Mouse (Mus musculus) limb, embryonic 15.5 days (tissue): Measurements from ENCODE around the gene Mrpl4. TPM values are rescaled to one million over a fixed set of nuclear protein-coding genes. Genes with fewer than 3 reads are reported as not detected.

Experiments
- ATAC-seq: fragments of 200-750 bp; cut with Nextera tagmentation; 2 replicates; pipeline ENCODE4 v1.8.0; 2017; ENCODE audit warnings: low read depth, moderate TSS enrichment; ENCODE audit not compliant: insufficient number of reproducible peaks, low FRiP score, low TSS enrichment
- H3K27ac ChIP-seq: fragments of 300-500 bp; sonication (generic); 2 replicates; pipeline ENCODE4 v1.5.1; 2015; ENCODE audit warnings: moderate library complexity, mild to moderate bottlenecking, inconsistent platforms
- H3K27me3 ChIP-seq: fragments of 300-500 bp; sonication (generic); 2 replicates; pipeline ENCODE4 v1.6.1; 2015; ENCODE audit warnings: inconsistent platforms
- H3K36me3 ChIP-seq: fragments of 300-500 bp; sonication (generic); 2 replicates; pipeline ENCODE4 v1.6.1; 2015; ENCODE audit warnings: inconsistent platforms
- H3K4me1 ChIP-seq: fragments of 300-500 bp; sonication (generic); 2 replicates; pipeline ENCODE4 v1.6.1; 2015; ENCODE audit warnings: inconsistent platforms
- H3K4me2 ChIP-seq: fragments of 300-500 bp; sonication (generic); 2 replicates; pipeline ENCODE4 v1.6.1; 2015; ENCODE audit warnings: mild to moderate bottlenecking, inconsistent platforms
- H3K4me3 ChIP-seq: fragments of 300-500 bp; sonication (generic); 2 replicates; pipeline ENCODE4 v1.5.1; 2015; ENCODE audit warnings: mild to moderate bottlenecking, inconsistent platforms
- H3K9ac ChIP-seq: fragments of 300-500 bp; sonication (generic); 2 replicates; pipeline ENCODE4 v1.6.1; 2015; ENCODE audit warnings: inconsistent platforms
- H3K9me3 ChIP-seq: fragments of 300-500 bp; sonication (generic); 2 replicates; pipeline ENCODE4 v1.6.1; 2016; ENCODE audit warnings: inconsistent platforms
- WGBS: fragments of 180-500 bp; shearing (Covaris S2); methylation state at CpG from one replicate; pipeline ENCODE4 v1.1.7; 2015; 5-methylcytosine and 5-hydroxymethylcytosine counted together
- polyA plus RNA-seq: library from polyadenylated mRNA; unstranded; fragments of >200 nt; fragmentation: Nextera tagmentation; extraction: Ambion mirVana; gene quantifications from 2 replicates; pipeline ENCODE4 v1.2.1, GENCODE M21; 2015

Gene Mrpl4
- 112 and 116 TPM in 2 replicates for polyA plus RNA-seq

- WGBS, result under 1% methylated on average over 72 of the region's 72 CpGs
- Histone ChIP-seq H3K4me3 (peak within 1 kb of the TSS; percentile 63), H3K4me1 (peaks cover 7% of the 10 kb centered on the region; the same call in 1 of the 2 replicates), H3K36me3 (peaks cover 25% of the 10 kb centered on the region), H3K9ac (peak within 1 kb of the TSS; percentile 67), H3K4me2 (peak within 1 kb of the TSS; percentile 84), H3K9me3 (no peaks in the 10 kb centered on the region), H3K27ac (peak within 1 kb of the TSS; percentile 60), H3K27me3 (no peaks in the 10 kb centered on the region)
- peak; percentile 71 for ATAC-seq
These were observed at the start of gene Mrpl4 for GRCm38 (mm10) chr9:21002627-21003551. Mrpl4 (plus strand) TSS chr9:21002738.

DNA sequence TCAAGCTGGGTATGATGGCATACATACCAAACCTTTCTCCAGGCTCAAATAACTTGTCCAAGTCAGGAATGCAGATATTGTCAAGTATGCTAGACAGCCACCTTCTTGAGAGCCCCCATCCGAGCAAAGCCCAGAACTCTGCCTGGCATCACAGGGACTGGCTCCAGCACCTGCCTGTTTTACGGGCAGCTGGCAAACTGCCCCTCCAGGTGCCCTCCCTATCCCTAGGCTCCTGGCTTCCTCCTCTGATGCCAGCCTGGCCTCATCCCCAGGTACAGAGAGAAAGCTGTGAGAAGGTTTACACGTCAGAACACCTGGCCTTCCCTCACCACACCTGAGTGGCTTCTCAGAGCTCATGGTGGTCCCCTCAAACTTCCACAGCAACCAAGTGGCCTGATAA lies 45.5 kb upstream of the Mrpl4 start:
- Histone ChIP-seq H3K4me3 (no peak overlapping the region), H3K9ac (no peak overlapping the region), H3K27me3 (no peaks in the 10 kb centered on the region), H3K9me3 (no peaks in the 10 kb centered on the region), H3K4me1 (peaks cover 5% of the 10 kb centered on the region; the same call in 1 of the 2 replicates), H3K27ac (no peak overlapping the region), H3K36me3 (no peaks in the 10 kb centered on the region), H3K4me2 (no peak overlapping the region)
- ATAC-seq, result no peak
- WGBS, result 69% methylated on average over 3 of the region's 3 CpGs

- H3K4me3 ChIP-seq, result no peak within 1 kb of the TSS
- 86% methylated on average over 2 of the region's 2 CpGs for WGBS
- no peak within 1 kb of the TSS for H3K27ac ChIP-seq
- H3K4me2 ChIP-seq, result no peak within 1 kb of the TSS
- H3K9ac ChIP-seq, result no peak within 1 kb of the TSS
- H3K4me1 ChIP-seq, result no peaks in the 10 kb centered on the region
- H3K27me3 ChIP-seq, result no peaks in the 10 kb centered on the region
- no peaks in the 10 kb centered on the region for H3K9me3 ChIP-seq
- ATAC-seq, result no peak
- peaks cover 11% of the 10 kb centered on the region; the same call in 1 of the 2 replicates for H3K36me3 ChIP-seq
These were observed 43.1 kb upstream of the Mrpl4 start, which contains the start of gene Dnmt1 for GRCm38 (mm10) chr9:20959430-20959938. Dnmt1 (minus strand) TSS chr9:20959888.

DNA sequence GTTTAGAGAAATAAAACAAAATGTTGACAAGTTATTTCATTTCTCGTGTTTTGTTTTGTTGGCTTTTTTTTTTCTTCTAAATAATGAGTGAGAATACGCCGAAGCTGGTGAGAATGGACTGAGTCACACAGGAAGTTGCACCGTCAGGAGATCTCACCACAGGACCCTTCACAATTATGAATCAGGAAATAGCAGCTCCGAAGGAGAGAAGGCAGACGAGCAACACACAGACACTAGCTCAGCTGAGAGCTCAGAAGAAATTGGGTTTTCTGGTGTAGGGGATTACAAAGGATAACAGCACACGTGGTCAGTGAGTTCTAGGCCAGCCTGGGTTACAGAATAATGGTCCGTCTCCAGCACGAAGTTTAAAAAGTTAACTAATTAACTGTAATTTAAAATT lies 41.0 kb upstream of the Mrpl4 start:
- Histone ChIP-seq H3K4me1 (no peaks in the 10 kb centered on the region), H3K27me3 (no peaks in the 10 kb centered on the region), H3K27ac (no peak overlapping the region), H3K36me3 (peaks cover 31% of the 10 kb centered on the region), H3K4me2 (no peak overlapping the region), H3K4me3 (no peak overlapping the region), H3K9me3 (no peaks in the 10 kb centered on the region), H3K9ac (no peak overlapping the region)
- ATAC-seq, result no peak
- WGBS, result 71% methylated on average over 9 of the region's 9 CpGs

DNA sequence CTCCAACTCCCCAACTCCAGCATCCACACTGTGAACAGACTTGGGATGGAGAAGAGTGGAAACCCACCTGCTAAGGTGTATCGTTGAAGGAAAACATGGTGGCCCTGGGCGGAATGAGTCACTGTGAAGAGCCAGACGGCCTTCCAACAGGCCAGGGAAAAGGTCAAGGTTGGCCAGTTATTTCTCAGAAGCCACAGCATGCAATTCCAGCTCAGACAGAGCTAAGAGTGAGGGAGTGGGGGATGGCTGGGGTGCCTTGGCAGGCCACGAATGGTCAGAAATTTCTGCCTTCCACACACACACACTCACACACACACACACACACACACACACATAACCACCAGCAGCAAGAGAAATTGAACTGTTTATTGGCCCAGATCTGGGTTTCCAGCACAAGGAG lies 36.9 kb upstream of the Mrpl4 start:
- Histone ChIP-seq H3K4me2 (no peak overlapping the region), H3K4me1 (peaks cover 4% of the 10 kb centered on the region), H3K27ac (no peak overlapping the region), H3K4me3 (no peak overlapping the region), H3K27me3 (no peaks in the 10 kb centered on the region), H3K9me3 (no peaks in the 10 kb centered on the region), H3K9ac (no peak overlapping the region), H3K36me3 (peaks cover 67% of the 10 kb centered on the region)
- ATAC-seq, result no peak
- 88% methylated on average over 4 of the region's 4 CpGs for WGBS

DNA sequence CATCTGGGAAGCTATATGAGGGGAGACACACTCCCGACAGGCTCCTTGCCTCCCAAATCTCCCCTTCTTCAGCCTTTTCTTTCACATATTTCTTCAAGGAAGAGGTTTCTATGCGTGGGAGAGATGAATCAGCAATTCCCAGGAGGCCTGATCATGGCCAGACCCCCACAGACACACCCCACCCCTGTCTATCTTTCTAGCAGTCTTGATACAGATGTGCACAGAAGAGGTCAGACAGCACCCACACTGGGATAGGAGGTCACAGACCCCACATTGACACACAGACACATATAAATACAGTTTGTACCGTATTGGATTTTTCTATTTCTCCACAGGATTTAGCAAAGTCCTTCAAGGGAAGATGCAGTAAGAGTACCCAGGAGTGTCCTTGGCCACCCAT lies 36.5 kb upstream of the Mrpl4 start:
- H3K4me1 ChIP-seq, result peaks cover 8% of the 10 kb centered on the region
- 76% methylated on average over 3 of the region's 3 CpGs for WGBS
- no peak overlapping the region for H3K9ac ChIP-seq
- no peaks in the 10 kb centered on the region for H3K9me3 ChIP-seq
- H3K4me3 ChIP-seq, result no peak overlapping the region
- H3K4me2 ChIP-seq, result no peak overlapping the region
- H3K27ac ChIP-seq, result no peak overlapping the region
- no peaks in the 10 kb centered on the region for H3K27me3 ChIP-seq
- peaks cover 67% of the 10 kb centered on the region for H3K36me3 ChIP-seq
- ATAC-seq, result no peak

DNA sequence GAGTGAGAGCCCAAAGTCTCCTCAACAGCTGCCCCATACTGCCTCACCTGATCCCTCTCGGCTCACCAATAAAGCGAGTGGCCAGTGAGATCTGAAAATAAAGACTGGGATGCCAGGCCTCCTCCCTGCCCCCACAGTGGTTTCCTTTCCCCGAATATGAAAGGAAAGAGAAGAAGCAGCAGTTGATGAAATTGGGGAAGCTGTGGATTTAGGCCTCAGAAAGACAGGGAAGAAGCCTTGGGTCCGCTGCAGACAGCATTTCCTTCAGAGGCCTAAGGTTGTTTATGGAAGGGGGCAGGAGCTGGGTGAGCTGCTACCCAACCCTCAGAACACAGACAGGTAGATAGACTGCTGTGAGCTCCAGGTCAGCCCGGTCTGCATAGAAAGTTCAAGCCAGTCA lies 35.8 kb upstream of the Mrpl4 start:
- Histone ChIP-seq H3K9me3 (no peaks in the 10 kb centered on the region), H3K27me3 (no peaks in the 10 kb centered on the region), H3K9ac (no peak overlapping the region), H3K4me3 (no peak overlapping the region), H3K36me3 (peaks cover 67% of the 10 kb centered on the region), H3K4me2 (no peak overlapping the region), H3K27ac (0 out of 2 replicates have a peak overlapping the region, but pooled peaks have one; percentile 17), H3K4me1 (peaks cover 16% of the 10 kb centered on the region)
- ATAC-seq, result no peak
- WGBS, result 74% methylated on average over 5 of the region's 5 CpGs

- H3K4me2 ChIP-seq, result peak overlapping the region; percentile 83
- peaks cover 52% of the 10 kb centered on the region for H3K4me1 ChIP-seq
- H3K9ac ChIP-seq, result no peak overlapping the region
- no peaks in the 10 kb centered on the region for H3K9me3 ChIP-seq
- peak overlapping the region; percentile 95 for H3K27ac ChIP-seq
- peak overlapping the region; percentile 92 for H3K4me3 ChIP-seq
- WGBS, result 21% methylated on average over 7 of the region's 7 CpGs
- peak; percentile 75 for ATAC-seq
- H3K36me3 ChIP-seq, result peaks cover 33% of the 10 kb centered on the region
- H3K27me3 ChIP-seq, result no peaks in the 10 kb centered on the region
These were observed 30.8 kb upstream of the Mrpl4 start for GRCm38 (mm10) chr9:20971751-20972140.

- H3K4me2 ChIP-seq, result peak overlapping the region; percentile 83
- H3K27ac ChIP-seq, result peak overlapping the region; percentile 95
- no peaks in the 10 kb centered on the region for H3K9me3 ChIP-seq
- 15% methylated on average over 28 of the region's 28 CpGs for WGBS
- no peaks in the 10 kb centered on the region for H3K27me3 ChIP-seq
- H3K4me3 ChIP-seq, result peak overlapping the region; percentile 92
- H3K4me1 ChIP-seq, result peaks cover 57% of the 10 kb centered on the region
- peaks cover 27% of the 10 kb centered on the region for H3K36me3 ChIP-seq
- ATAC-seq, result peak; percentile 77
- H3K9ac ChIP-seq, result peak overlapping the region; percentile 15; the same call in 1 of the 2 replicates
These were observed 30.2 kb upstream of the Mrpl4 start for GRCm38 (mm10) chr9:20972141-20972992.

GRCm38 (mm10) chr9:20973001-20973681 lies 29.4 kb upstream of the Mrpl4 start:
- no peak for ATAC-seq
- peaks cover 59% of the 10 kb centered on the region for H3K4me1 ChIP-seq

DNA sequence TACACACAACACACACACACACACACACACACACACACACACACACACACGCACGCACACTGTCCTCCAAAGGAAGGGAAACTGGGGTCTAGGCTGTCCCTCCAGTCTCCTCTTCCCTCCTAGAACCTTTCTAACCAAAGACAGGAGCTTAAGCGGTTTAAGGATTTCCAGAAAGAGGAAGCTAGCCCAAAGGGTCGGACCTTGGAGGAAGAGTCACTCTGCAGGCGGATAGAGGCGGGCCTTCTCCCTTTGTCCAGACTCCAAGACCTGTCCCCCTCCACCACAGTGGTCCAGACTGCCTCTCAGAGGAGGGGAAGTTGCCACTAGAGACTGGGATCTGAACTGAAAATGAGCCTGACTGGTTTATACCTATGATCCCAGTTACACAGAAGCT lies 28.9 kb upstream of the Mrpl4 start:
- Histone ChIP-seq H3K9ac (no peak overlapping the region), H3K4me3 (peak overlapping the region; percentile 92), H3K4me2 (peak overlapping the region; percentile 83), H3K27ac (peak overlapping the region; percentile 95), H3K4me1 (peaks cover 63% of the 10 kb centered on the region), H3K27me3 (no peaks in the 10 kb centered on the region), H3K36me3 (peaks cover 14% of the 10 kb centered on the region), H3K9me3 (no peaks in the 10 kb centered on the region)
- WGBS, result 55% methylated on average over 6 of the region's 6 CpGs
- ATAC-seq, result no peak

More at GRCm38 (mm10) chr9:20973001-20973681, 29.4 kb upstream of the Mrpl4 start:
- Histone ChIP-seq H3K9me3 (no peaks in the 10 kb centered on the region), H3K4me2 (peak overlapping the region; percentile 83), H3K4me3 (peak overlapping the region; percentile 92), H3K36me3 (peaks cover 19% of the 10 kb centered on the region), H3K27ac (peak overlapping the region; percentile 95), H3K27me3 (no peaks in the 10 kb centered on the region), H3K9ac (peak overlapping the region; percentile 15; the same call in 1 of the 2 replicates)
- 77% methylated on average over 4 of the region's 4 CpGs for WGBS
